Mouse (Mus musculus) MN1 (cell line): ENCODE data around the gene Ttc16.

ENCODE experiments used
- DNase-seq: peaks from one replicate; pipeline ENCODE4 v3.0.0-alpha.2; 2016; ENCODE audit warnings: low spot score

The Ttc16 gene

DNA sequence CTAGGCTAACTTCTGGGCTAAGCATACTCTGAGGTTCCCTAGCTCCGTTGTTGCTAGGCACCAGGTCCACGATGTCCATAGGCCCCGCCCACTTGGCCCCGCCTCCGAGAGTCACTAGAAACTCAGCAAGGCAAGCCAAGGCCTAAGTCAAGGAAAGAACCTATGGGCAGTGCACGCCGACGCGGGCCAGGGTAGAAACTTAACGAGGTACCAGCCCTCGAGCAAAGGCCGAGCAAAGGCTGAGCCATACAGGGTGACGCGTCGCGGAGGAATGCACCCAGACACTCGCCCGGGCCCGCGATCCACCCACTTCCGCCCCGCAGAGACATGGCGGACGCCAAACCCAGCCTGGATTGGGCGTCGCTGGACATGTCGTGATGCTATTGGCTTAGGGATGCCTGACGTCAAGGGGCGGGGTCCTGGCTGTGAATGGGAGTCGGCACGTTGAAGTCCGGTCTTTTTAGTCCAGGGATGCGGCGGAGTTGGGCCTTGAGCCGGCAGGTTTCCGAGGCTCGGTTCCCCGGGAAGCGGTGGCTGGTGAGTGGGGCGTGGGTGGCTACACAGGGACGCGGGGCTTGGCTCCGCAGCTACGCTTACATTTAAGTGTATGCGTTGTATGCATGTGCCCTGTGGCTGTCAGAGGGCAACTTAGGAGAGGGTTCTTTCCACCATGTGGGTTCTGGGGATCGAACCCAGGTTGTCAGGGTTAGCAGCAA is at the start of gene Ttc16, which contains the start of gene Ptrh1:
Gene Ttc16, minus strand, starts transcription at position 275 of the 716 bp plus-strand sequence.
Gene Ptrh1, plus strand, starts transcription at position 428 of the 716 bp plus-strand sequence.
- DNase-seq: peak; percentile 98

DNA sequence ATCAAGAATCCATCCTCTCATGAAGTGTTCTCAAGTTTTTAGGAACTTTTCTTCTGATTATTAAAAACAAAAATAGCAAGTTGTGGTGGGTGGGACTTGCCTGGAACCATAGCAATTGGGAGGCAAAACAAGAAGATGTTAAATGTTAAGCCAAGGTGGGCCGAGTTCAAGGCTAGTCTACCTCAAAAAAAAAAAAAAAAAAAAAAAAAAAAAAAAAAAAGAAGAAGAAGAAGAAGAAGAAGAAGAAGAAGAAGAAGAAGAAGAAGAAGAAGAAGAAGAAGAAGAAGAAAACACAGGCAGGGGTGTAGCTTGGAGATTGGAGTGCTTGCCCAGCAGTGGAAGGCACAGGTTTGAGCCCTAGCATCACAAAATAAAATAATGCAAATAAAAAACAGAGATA is 49.3 kb upstream of the Ttc16 start:
- DNase-seq: no peak

DNA sequence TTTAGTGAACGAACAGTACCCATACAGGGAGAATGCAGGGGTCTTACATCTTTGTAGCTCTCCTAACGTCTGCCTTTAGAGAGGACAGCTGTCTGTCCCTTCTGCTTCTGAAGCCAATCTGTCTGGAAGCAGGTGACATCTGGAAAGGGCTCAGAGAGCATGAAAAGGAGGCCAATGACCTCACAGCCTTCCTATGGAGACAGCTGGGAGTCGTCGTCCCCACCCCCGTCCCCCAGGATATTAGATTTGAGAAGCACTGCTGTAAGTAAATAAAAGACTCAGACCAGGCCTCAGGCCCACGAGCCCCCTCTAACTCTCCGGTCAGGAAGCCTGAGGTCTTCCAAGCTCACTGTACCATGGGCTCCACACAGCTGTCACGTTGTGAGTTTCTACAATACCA is 48.7 kb upstream of the Ttc16 start:
- DNase-seq: peak; percentile 18

DNA sequence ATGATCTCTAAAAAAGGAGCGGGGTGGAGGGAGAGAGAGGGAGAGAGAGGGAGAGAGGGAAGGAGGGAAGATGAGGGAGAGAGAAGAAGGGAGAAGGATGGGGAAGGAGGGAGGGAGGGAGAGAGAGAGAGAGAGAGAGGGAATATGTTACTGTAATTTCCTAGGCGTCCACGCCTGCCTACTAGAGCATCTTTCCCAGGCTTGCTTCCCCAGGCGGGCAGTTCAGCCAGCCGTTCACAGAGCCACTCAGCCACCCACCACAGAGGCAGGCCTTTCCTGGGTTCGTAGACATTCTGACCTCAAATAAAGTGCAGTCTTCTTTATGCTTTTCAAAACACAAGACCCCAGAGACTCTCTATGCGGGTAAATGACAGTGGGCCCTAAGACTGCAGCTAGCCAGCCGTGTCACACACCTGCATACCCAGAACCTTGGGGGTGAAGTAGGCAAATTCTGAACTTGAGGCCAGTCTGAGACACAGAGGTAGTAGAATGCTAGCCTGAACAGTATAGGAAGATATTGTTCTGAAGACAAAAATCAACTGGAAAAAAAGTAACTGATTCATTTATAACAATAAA is 48.2 kb upstream of the Ttc16 start:
- no peak for DNase-seq

DNA sequence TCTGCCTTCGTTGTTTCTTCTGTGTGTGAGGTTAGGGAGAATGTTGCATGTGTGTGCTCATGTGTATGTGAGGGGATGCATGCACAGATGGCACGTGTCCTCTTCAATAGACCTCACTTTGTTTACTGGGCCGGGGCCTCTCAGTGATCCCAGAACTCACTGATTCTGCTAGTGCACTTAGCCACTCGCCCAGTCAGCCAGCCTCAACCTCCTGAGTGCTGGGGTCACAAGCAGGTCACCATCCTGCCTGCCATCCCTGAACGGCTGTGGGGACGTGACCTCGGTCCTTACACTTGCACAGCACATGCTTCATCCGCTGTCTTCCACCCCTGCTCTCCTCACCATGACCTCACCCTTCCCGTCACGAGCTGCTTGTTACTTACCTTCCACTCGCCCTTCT is 47.7 kb upstream of the Ttc16 start:
- DNase-seq: no peak

DNA sequence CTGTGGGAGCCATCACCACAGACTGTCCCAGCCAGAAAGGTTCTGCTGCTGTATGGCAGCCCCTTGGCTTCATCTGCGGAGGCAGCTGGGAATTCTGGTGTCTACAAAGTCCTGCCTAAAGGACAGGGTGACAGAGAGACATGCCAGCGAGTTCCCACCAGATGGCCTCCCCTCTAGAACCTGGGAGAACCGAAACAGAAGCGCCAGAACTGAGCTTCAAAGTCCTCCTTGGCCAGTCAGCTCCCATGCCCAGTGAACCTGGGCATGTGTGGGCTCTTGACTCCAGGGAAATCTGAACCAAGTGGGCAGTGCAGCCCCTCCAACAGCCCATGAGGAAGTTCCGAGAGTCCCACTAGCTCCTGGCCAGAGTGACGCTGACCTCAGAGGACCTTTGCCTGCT is 47.2 kb upstream of the Ttc16 start:
- DNase-seq: no peak

DNA sequence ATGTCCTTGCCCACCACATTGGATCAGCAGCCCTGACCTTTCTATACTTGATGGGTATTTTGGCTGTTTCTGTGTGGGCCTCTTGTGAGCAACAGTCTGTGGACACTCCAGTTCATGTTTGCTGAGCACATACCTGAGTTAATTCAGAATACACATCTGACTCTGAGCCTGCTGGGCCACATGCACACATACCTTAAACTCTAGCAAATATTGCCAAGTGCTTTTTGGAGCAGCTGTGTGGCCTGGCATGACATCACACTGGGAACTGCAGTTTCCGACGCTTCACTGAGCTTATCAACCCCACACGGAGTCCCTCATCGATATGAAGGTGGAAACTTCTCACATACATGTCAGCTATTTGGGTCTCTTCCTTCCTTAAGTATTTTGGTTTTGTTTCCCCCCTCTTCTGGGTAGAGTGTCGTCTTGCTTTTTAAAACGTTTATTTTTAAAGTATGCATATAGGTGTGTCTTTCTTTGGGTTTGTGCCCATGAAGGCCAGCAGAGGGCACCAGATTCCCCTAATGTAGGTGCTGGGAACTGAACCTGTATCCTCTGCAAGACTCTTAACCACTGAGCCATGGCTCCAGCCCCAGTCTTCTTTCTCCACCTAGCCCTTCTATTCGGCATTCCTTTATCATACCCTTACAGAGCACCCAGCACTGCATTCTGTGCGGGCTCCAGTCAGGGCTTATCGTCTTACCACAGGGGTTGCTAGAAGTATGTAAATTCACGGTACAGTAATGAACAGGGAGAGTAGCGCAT is 45.8 kb upstream of the Ttc16 start:
- peak; percentile 49 for DNase-seq

DNA sequence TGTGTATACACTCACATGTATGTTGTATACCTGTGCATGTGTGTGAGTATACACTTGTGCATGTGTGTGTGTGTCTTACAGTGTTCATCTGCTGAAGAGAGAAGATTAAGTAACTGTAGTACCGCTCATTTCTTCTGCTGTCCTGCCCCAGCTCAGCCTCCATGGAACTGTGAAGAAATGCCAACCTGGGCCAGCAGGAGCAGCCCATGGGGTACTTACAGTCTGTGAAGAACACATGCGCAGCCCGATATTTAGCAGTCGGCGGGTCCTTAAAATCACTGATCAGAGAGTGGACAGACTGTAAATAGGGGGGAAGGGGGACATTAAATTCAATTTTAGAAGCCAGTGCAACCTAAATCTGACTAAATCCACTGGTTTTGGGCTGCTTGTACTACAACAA is 42.8 kb upstream of the Ttc16 start:
- DNase-seq: no peak

DNA sequence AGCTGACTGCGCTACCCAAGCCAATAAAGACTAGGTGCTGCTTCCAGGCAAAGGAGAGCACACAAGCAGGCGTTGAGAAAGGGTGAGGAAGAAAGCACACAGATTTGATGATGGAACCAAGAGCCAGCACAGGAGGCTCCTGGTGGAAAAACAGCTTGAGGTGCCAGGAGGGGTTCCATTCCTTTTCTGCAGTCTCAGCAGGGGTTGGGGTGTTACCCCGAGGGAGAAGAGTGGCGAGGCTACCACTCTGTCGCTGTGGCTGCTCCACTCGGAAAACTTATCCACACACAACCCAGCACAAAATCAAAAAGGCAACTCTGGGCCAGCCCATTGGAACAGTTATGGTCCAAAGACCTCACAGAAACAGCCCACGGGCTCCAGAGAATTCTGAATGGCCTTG is 42.2 kb upstream of the Ttc16 start:
- DNase-seq: no peak

DNA sequence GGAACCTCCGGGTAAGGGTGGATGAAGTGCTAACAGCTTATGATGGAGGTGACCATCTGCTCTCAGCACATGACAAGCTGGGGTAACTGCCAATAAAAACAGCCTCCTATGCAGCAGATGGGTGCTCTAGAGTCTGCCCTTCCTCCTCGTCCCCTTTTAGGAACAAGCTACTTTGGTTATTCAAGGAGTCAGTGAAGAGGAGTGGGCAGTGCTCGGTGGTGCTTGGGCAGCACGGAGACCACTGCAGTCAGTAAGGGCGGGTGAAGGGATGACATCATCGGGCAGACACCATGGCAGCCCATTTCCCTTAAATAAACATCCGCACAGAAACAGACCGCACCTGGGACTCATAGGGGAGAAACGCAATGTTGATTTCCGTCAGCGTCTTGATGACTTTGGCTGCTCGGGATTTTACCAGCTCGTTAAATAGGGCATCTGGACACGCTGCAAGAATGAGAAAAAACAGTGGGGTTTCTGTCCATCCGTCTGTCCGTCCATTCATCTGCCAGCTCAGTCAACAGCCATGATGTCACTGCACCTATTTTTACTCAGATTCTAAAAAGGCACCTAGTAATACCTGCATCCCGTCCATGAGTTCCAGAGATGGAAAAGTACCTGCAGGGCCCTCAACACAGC is 41.6 kb upstream of the Ttc16 start:
- DNase-seq: no peak

DNA sequence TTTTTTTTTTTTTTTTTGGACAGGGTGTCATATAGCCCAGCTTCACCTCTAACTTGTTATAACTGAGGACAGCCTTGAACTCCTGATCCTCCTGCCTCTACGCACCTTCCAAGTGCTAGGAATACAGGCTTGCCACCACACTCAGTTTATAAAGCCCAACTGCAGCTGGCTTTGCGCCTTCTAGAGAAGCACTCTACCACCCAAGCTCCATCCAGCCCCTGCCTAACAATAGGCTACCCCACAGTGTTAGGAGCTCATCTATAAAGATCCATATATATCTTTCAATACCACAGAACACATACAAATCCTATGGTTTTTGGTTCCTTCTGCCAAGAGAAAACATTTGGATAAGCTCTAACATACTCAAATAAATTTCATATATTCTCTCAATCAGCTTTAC is 41.1 kb upstream of the Ttc16 start:
- no peak for DNase-seq

DNA sequence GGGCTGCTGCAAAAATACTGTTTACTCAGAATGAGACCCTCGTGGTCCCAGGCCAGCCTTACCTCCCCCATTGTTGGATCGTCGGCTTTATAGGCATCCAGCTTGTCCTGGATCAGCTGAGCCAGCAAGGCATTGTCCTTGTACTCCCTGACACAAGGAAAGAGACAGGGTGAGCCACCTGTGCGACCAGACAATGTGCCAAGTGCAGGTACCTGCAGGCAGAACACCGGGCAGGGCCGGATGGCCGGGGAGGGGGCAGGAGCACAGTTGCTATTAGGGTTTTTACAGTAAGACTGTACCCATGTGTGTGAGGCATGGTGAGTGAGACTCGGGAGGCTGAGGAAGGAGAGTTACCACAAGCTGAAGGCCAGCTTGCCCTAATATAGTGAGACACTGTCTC is 36.5 kb upstream of the Ttc16 start:
- DNase-seq: no peak

DNA sequence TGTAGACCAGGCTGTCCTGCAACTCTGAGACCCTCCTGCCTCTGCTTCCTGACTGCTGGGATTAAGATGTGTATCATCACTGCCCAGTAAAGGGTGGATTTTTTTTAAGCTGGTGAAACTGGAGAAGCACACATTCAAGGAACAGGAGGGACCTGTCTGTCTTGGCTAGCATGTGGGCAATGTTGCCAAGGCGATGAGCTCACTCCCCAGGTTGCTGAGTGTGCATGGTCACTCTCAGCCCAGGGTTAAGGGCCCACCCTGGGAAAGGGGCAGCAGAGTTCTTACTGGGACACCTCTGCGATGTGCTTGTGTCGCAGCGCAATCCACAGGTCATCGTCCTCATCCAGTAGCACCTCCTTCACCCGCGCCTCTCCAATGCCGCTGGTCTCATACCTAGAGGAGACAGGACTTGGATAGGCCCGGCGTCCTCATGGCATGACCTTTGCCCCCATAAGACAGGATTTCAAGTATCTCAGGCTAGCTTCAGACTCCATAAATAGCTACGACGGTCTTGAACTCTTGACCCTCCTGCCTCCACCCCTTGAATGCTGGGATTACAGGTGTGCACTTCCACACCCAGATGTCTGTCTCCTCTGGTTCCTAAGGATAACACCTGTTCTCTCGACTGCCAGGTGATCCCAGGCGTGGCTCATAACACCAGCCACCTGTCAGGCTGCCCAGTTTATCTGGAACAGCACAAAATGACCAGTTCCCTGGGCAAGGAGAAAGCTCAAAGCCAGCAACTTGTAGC is 33.6 kb upstream of the Ttc16 start:
- no peak for DNase-seq

DNA sequence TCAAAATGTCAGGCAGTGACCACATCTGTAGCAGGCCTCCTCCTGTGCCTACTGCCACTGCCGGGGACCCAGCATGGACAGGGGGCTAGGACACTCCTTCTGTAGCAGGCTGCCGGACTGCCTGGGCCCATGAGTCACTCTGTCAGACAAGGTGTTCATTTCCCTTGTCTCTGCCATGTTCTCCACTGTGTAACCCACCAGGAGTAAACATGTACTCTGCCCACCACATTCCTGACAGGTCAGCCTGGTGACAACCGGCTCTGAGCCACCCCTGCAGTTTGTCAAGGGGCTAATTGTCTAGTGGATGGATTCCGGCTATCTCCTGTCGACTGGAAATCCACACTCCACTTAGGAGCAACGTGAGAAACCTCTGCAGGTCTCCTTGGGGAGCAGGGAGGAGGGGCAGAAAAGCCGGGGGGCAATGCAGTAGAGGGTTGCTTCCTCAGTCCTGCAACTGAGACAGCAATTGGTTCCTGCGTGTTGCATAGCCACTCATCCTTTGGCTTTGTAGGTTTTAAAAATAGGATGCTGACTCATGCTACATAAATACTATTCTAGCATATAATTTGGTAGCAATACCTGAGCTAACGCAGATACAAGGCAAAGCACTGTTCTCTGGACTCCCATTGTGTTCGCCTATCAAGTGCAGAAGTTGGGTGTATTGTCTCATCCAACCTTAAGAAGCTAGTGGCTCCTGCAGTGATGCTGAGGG is 23.0 kb upstream of the Ttc16 start:
- no peak for DNase-seq

DNA sequence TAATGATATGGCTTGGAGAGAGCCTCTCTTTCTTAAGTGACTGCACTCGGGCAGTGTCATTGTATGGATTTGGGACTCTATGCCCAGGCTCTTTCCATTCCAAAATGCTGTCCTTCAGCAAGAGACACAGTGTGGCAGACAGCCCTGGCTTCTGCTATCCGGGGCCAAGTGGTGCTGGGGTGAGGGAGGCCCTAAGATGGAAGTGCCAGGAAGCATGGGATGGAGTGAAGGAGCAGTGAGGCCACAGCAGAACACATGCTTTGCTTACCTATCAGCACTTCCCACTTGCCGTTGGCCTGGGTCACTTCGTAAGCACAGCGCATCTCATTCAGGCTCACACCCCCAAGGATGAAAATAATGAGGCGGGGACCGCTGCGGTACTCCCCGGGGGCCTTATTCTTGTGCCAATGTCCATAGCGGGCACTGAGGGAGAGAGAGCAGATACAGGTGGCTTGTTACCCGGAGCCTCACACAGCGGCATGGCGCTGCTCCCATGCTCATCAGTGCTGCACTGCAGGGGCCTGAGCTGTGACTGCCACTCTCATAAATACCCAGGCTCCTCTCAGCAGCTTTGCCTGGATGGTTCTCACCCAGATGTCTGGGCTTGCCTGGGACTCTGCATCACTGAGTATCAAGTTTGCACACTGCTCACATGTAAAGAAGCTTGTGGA is 20.4 kb upstream of the Ttc16 start:
- DNase-seq: no peak

DNA sequence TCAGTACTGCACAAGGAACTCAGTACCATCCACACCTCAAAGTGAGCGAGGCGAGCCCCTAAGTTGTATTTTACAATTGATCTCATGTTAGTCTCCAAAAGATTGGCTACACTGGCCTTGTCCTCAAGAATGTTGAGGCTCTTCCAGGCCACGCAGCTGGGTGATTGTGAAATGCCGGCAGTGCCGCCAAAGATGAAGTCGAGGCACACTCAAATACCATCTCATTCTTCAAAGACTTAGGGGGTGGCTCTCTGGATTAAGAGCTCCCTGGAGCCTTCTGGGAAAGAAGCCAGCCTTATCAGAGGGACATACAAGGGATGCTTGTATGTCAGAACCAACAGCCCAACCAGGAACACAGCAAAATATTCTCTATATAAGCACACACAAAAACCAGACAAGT is 15.9 kb upstream of the Ttc16 start:
- no peak for DNase-seq

DNA sequence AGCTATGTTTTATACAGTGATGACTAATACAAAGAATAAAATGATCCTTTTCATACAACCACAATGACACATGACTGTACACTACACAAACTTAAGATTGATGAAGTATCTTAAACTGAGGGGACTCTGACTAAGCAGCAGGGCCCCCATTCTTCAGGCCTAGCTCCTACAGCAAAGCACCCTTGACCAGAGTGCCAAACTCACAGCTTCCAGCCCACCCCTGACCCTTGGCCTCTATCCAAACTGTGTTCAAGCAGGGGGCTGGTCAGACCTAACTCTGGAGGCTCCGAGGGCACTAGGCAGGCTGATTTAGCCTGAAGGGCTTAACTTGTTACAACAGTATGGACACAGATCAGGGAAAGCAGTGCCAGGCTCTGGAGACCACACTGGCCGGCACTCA is 13.1 kb upstream of the Ttc16 start:
- no peak for DNase-seq

DNA sequence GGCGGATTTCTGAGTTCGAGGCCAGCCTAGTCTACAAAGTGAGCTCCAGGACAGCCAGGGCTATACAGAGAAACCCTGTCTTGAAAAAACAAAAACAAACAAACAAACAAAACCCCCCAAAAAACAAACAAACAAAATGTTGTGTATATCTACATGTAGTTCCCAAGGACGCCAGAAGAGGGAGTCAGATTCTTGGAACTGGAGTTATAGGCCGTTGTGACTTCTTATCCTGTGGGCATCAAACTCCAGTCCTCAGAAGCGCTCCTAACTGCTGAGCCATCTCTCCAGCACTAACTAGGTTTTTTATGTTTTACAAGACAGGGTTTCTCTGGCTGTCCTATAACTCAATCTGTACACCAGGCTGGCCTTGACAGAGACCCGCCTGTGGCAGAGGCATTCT is 11.7 kb upstream of the Ttc16 start:
- DNase-seq: peak; percentile 23

DNA sequence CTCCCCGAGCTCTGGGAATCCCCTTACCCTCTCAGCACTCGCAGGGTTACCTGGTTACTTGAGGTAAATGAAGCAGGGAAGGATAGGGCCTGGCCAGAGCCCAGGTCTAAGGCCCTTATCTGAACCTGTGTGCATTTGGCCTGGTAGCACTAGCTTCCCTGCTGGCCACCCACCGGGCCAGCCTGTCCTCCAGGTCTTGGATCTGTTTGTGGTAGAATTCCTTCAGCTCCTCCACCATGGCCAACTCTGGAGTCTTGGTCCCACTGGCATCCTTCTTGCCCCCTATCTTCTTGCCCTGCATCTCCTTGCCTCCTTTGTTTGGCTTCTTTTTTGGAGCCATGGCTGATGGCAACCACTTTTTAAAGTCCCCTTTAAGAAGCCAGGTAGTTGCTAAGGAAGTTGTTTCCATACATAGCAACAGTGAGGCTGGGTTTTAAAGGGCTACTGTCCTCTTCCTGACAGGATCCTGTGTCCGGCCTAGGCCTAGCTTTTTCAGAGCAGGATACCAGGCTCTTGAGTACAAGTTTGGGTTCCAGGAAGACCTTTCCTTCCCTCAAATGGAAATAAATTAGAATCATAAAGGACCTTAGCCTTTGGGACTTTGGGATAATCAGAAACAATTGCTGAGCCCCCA is 8.7 kb upstream of the Ttc16 start, which contains the start of gene Cfap157:
Gene Cfap157, minus strand, starts transcription at position 381 of the 634 bp plus-strand sequence.
- peak; percentile 39 for DNase-seq

DNA sequence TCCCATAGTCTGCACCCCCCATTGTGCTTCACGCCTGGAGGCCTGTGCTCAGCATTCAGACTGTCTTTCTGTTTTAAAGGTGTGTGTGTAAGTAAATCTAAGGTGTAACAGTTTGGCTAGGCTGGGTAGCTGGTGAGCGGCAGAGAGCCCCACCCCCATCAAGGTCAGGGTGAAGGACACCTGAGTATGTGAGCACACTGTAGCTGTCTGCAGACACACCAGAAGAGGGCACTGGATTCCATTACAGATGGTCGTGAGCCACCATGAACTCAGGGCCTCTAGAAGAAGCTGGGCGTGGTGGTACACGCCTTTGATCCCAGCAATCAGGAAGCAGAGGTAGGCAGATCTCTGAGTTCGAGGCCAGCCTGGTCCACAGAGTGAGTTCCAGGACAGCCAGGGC is 6.3 kb upstream of the Ttc16 start:
- no peak for DNase-seq
